In genomic region chr6:121634520-121634919, GRCm38 (mm10) we compare ENCODE assay signal across 23 mouse cellular contexts. TPM values are rescaled to one million over a fixed set of nuclear protein-coding genes. Genes with fewer than 3 reads are reported as not detected.
DNase-seq lines count a peak whose midpoint lies in the region; ATAC-seq and TF ChIP-seq lines count a peak whose summit lies in the region.
"Had no signal": no experiment of that assay in that cellular context is flagged by ENCODE, and none has a peak within 500 bp of the region (broad histone marks: within the 10 kb centered on the region; RNA-seq: fewer than 3 reads in every experiment).

No protein-coding gene starts in this region.

- DNase-seq in lung, postnatal 36 days = no peak
- DNase-seq in lung, postnatal 10 days = peak; percentile 3
- DNase-seq in lung, postnatal 0 days (ENCODE audit: low spot score) = no peak
- no peak for DNase-seq in testis, postnatal 10 days (ENCODE audit: low spot score)
- DNase-seq: adrenal gland, adult 2 months; adrenal gland, postnatal 10 days; adrenal gland, postnatal 25 days; cerebellum, adult 11 months; cerebellum, adult 18-20 months; cerebellum, adult 8-10 months; cerebellum, adult 9-11 months; cerebellum, postnatal 14 days; cerebellum, postnatal 36 days; embryo, embryonic 11 days had no signal

- no peak overlapping the region for H3K4me3 ChIP-seq in lung, embryonic 15.5 days
- H3K4me3 ChIP-seq in lung, postnatal 0 days (ENCODE audit: low read depth, low read length) = no peak overlapping the region
- peak overlapping the region; percentile 65 for H3K4me3 ChIP-seq in testis, adult 2 months (ENCODE audit: control insufficient read depth, low read depth, low read length)
- H3K4me3 ChIP-seq: embryonic facial prominence, embryonic 13.5 days; embryonic facial prominence, embryonic 15.5 days; erythroblast, embryonic 14.5 days; forebrain, embryonic 10.5 days; forebrain, embryonic 12.5 days had no signal

- H3K36me3 ChIP-seq in lung, embryonic 15.5 days = no peaks in the 10 kb centered on the region
- no peaks in the 10 kb centered on the region for H3K36me3 ChIP-seq in lung, postnatal 0 days (ENCODE audit: insufficient read depth, low read length)
- H3K36me3 ChIP-seq in testis, adult 2 months (ENCODE audit: control insufficient read depth, insufficient read depth, low read length) = no peaks in the 10 kb centered on the region
- H3K36me3 ChIP-seq: embryonic facial prominence, embryonic 13.5 days; embryonic facial prominence, embryonic 15.5 days; forebrain, embryonic 10.5 days; forebrain, embryonic 12.5 days had no signal

- no peak overlapping the region for H3K9ac ChIP-seq in lung, embryonic 15.5 days
- no peak overlapping the region for H3K9ac ChIP-seq in lung, postnatal 0 days (replicated peaks; ENCODE audit: low read depth)
- H3K9ac ChIP-seq: embryonic facial prominence, embryonic 13.5 days; embryonic facial prominence, embryonic 15.5 days; forebrain, embryonic 12.5 days had no signal

- no peak overlapping the region for H3K27ac ChIP-seq in lung, embryonic 15.5 days
- no peak overlapping the region for H3K27ac ChIP-seq in lung, postnatal 0 days (ENCODE audit: low read length)
- H3K27ac ChIP-seq in testis, adult 2 months (ENCODE audit: control insufficient read depth, insufficient read depth, low read depth, low read length) = no peak overlapping the region
- H3K27ac ChIP-seq: embryonic facial prominence, embryonic 13.5 days; embryonic facial prominence, embryonic 15.5 days; forebrain, embryonic 10.5 days; forebrain, embryonic 12.5 days had no signal

- ATAC-seq in lung, embryonic 15.5 days (ENCODE audit: borderline replicate concordance, extremely low read depth, low FRiP score, low TSS enrichment) = peak; percentile 62
- ATAC-seq in lung, postnatal 0 days = no peak
- ATAC-seq: forebrain, embryonic 14.5 days had no signal

- 44% methylated on average over 13 of the region's 13 CpGs for WGBS in lung, embryonic 15.5 days
- WGBS in lung, postnatal 0 days = 47% methylated on average over 13 of the region's 13 CpGs

- H3K27me3 ChIP-seq in lung, embryonic 15.5 days = no peaks in the 10 kb centered on the region
- H3K27me3 ChIP-seq in lung, postnatal 0 days (replicated peaks; ENCODE audit: insufficient read depth, low read length) = no peaks in the 10 kb centered on the region
- no peaks in the 10 kb centered on the region for H3K27me3 ChIP-seq in testis, adult 2 months (ENCODE audit: control insufficient read depth, insufficient read depth, low read length)
- H3K27me3 ChIP-seq: embryonic facial prominence, embryonic 13.5 days; embryonic facial prominence, embryonic 15.5 days had no signal

- H3K4me1 ChIP-seq in lung, embryonic 15.5 days = peaks cover 13% of the 10 kb centered on the region; the same call in 1 of the 2 replicates
- H3K4me1 ChIP-seq in lung, postnatal 0 days (ENCODE audit: insufficient read depth, low read depth, low read length) = no peaks in the 10 kb centered on the region
- peaks cover 2% of the 10 kb centered on the region; the same call in 1 of the 2 replicates for H3K4me1 ChIP-seq in testis, adult 2 months (ENCODE audit: control insufficient read depth, insufficient read depth, low read length)

- no peak for TF ChIP-seq EP300 in lung, postnatal 0 days (IDR thresholded peaks at IDR 0.05)

- no peak overlapping the region for H3K4me2 ChIP-seq in lung, embryonic 15.5 days
- H3K4me2 ChIP-seq in lung, postnatal 0 days (replicated peaks; ENCODE audit: low read depth, low read length) = no peak overlapping the region
- H3K4me2 ChIP-seq: embryonic facial prominence, embryonic 13.5 days; embryonic facial prominence, embryonic 15.5 days; forebrain, embryonic 12.5 days had no signal

- no peak for TF ChIP-seq POLR2A in testis, adult 2 months (IDR thresholded peaks at IDR 0.05; ENCODE audit: control insufficient read depth, low read depth, low read length)

- no peaks in the 10 kb centered on the region for H3K9me3 ChIP-seq in lung, embryonic 15.5 days
- H3K9me3 ChIP-seq in lung, postnatal 0 days (ENCODE audit: low read length) = no peaks in the 10 kb centered on the region
- H3K9me3 ChIP-seq: embryonic facial prominence, embryonic 13.5 days; embryonic facial prominence, embryonic 15.5 days; forebrain, embryonic 10.5 days; forebrain, embryonic 12.5 days had no signal

- no peak for TF ChIP-seq CTCF in lung, postnatal 0 days (IDR thresholded peaks at IDR 0.05)
- no peak for TF ChIP-seq CTCF in testis, adult 2 months (IDR thresholded peaks at IDR 0.05; ENCODE audit: control insufficient read depth, insufficient read depth, insufficient replicate concordance, low read depth, low read length)

RNA-seq across cellular contexts. Expression of gene A2m, which starts 0.7 kb away (rescaled TPM):
- 7.7 and 7.8 TPM in 2 replicates for polyA plus RNA-seq in lung, embryonic 15.5 days (2015; fragmentation: Nextera tagmentation; extraction: Ambion mirVana)
- polyA plus RNA-seq in lung, postnatal 0 days (2015; fragmentation: Nextera tagmentation; extraction: Ambion mirVana) = 2.1 TPM in 2 replicates
- 1.5 and 1.6 TPM in 2 replicates for polyA plus RNA-seq in testis, adult 2 months (2012; rRNA removed)
- polyA plus RNA-seq: C2C12 had no signal
